Mouse (Mus musculus): ENCODE results near the gene Bbx. TPM values are rescaled to one million over a fixed set of nuclear protein-coding genes. Genes with fewer than 3 reads are reported as not detected.

Gene Bbx
- polyA plus RNA-seq, 1 experiment = 4.6 TPM

DNA sequence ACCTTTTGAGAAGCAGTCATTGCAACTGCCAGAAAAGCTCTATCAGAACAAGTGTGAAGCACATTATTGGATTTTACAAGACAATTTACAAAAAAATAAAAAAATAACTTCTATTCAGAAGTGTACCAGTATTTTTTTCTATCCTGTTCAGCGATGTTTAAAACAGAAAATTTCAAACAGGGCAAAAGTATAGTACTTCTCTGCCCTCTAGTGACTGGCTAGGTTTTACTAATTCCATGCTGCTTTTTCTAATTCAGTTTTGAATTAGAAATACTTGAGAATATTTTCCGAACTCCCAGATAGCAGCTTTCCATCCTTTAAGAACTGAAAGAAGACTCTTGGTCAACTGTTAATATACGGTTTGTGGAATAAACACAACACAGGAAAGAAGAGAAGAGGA lies 110.8 kb downstream of the Bbx start:
- Histone ChIP-seq H3K27me3 (ENCODE audit: control insufficient read depth, insufficient read depth, insufficient read length) (no peaks in the 10 kb centered on the region), H3K4me2 (ENCODE audit: low read depth) (no peak overlapping the region), H3K36me3 (ENCODE audit: control insufficient read depth, insufficient read depth) (no peaks in the 10 kb centered on the region), H3K4me3 (no peak overlapping the region), H3ac (ENCODE audit: control insufficient read depth, insufficient read length) (no peak overlapping the region), H3K79me2 (ENCODE audit: control insufficient read depth, insufficient read depth) (no peaks in the 10 kb centered on the region)
- no peak for TF ChIP-seq POLR2AphosphoS2 (IDR thresholded peaks at IDR 0.05; ENCODE audit: insufficient read length, low read depth)
- TF ChIP-seq CEBPB (IDR thresholded peaks at IDR 0.05; ENCODE audit: insufficient read depth, poor library complexity, severe bottlenecking) = no peak
- TF ChIP-seq TCF3 (IDR thresholded peaks at IDR 0.05; ENCODE audit: insufficient read length, low read depth) = no peak
- no peak for TF ChIP-seq MYOD1 (IDR thresholded peaks at IDR 0.05; ENCODE audit: control insufficient read depth in 1 of 3, insufficient read length in 2 of 3, low read depth in 2 of 3)
- no peak for TF ChIP-seq MAX (IDR thresholded peaks at IDR 0.05; ENCODE audit: low read depth)
- no peak for TF ChIP-seq TCF12 (IDR thresholded peaks at IDR 0.05; ENCODE audit: insufficient read depth, poor library complexity, severe bottlenecking)
- no peak for TF ChIP-seq POLR2A (IDR thresholded peaks at IDR 0.05; ENCODE audit: insufficient read length, low read depth)
- no peak for TF ChIP-seq MYOG (IDR thresholded peaks at IDR 0.05; ENCODE audit: control insufficient read depth in 1 of 3, insufficient read depth in 1 of 3, insufficient read length in 2 of 3, low read depth in 2 of 3)
- TF ChIP-seq E2F4 (IDR thresholded peaks at IDR 0.05; ENCODE audit: insufficient read depth) = no peak
- no peak for TF ChIP-seq REST (IDR thresholded peaks at IDR 0.05; ENCODE audit: insufficient read depth, insufficient read length)
- TF ChIP-seq USF1 (IDR thresholded peaks at IDR 0.05; ENCODE audit: low read depth) = no peak

DNA sequence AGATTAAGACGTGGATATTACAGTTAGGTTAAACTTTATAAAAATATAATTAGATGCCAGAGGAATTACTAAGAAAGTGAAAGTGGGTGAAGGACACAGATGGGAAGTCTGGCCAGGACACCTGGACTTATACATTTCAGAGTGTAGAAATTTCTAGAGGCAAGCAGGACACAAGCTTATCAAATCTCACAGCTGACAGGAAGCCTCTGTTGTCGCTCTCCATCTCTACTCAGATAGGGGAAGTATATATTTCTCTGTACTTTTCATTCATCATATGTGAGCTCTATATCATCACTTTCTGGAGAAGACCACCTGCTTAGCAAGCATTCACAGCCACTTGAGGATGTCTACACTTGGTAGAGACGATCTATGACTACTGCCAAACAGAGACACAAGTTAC lies 113.9 kb downstream of the Bbx start:
- H3K27me3 ChIP-seq (ENCODE audit: control insufficient read depth, insufficient read depth, insufficient read length) = no peaks in the 10 kb centered on the region
- no peaks in the 10 kb centered on the region for H3K79me2 ChIP-seq (ENCODE audit: control insufficient read depth, insufficient read depth)
- H3K36me3 ChIP-seq (ENCODE audit: control insufficient read depth, insufficient read depth) = no peaks in the 10 kb centered on the region
- no peak overlapping the region for H3K4me3 ChIP-seq
- TF ChIP-seq POLR2AphosphoS2 (IDR thresholded peaks at IDR 0.05; ENCODE audit: insufficient read length, low read depth) (no peak), MYOG (IDR thresholded peaks at IDR 0.05; ENCODE audit: control insufficient read depth in 1 of 3, insufficient read depth in 1 of 3, insufficient read length in 2 of 3, low read depth in 2 of 3) (no peak), CEBPB (IDR thresholded peaks at IDR 0.05; ENCODE audit: insufficient read depth, poor library complexity, severe bottlenecking) (no peak), TCF3 (IDR thresholded peaks at IDR 0.05; ENCODE audit: insufficient read length, low read depth) (no peak), E2F4 (IDR thresholded peaks at IDR 0.05; ENCODE audit: insufficient read depth) (no peak), SRF (IDR thresholded peaks at IDR 0.05; ENCODE audit: control insufficient read depth, insufficient read length, low read depth) (no peak), MAX (IDR thresholded peaks at IDR 0.05; ENCODE audit: low read depth) (no peak), USF1 (IDR thresholded peaks at IDR 0.05; ENCODE audit: low read depth) (no peak), REST (IDR thresholded peaks at IDR 0.05; ENCODE audit: insufficient read depth, insufficient read length) (no peak), MYOD1 (IDR thresholded peaks at IDR 0.05; ENCODE audit: control insufficient read depth in 1 of 3, insufficient read length in 2 of 3, low read depth in 2 of 3) (no peak), TCF12 (IDR thresholded peaks at IDR 0.05; ENCODE audit: insufficient read depth, poor library complexity, severe bottlenecking) (no peak), POLR2A (IDR thresholded peaks at IDR 0.05; ENCODE audit: insufficient read length, low read depth) (no peak)
- no peak overlapping the region for H3K4me2 ChIP-seq (ENCODE audit: low read depth)
- no peak overlapping the region for H3ac ChIP-seq (ENCODE audit: control insufficient read depth, insufficient read length)

GRCm38 (mm10) chr16:50315349-50315969 lies 116.7 kb downstream of the Bbx start:
- Histone ChIP-seq H3K36me3 (ENCODE audit: control insufficient read depth, insufficient read depth) (no peaks in the 10 kb centered on the region), H3K4me2 (ENCODE audit: low read depth) (no peak overlapping the region), H3K79me2 (ENCODE audit: control insufficient read depth, insufficient read depth) (no peaks in the 10 kb centered on the region), H3ac (ENCODE audit: control insufficient read depth, insufficient read length) (no peak overlapping the region), H3K4me3 (no peak overlapping the region), H3K27me3 (ENCODE audit: control insufficient read depth, insufficient read depth, insufficient read length) (no peaks in the 10 kb centered on the region)
- TF ChIP-seq E2F4 (IDR thresholded peaks at IDR 0.05; ENCODE audit: insufficient read depth) = no peak
- no peak for TF ChIP-seq CEBPB (IDR thresholded peaks at IDR 0.05; ENCODE audit: insufficient read depth, poor library complexity, severe bottlenecking)
- no peak for TF ChIP-seq TCF12 (IDR thresholded peaks at IDR 0.05; ENCODE audit: insufficient read depth, poor library complexity, severe bottlenecking)
- no peak for TF ChIP-seq POLR2A (IDR thresholded peaks at IDR 0.05; ENCODE audit: insufficient read length, low read depth)
- no peak for TF ChIP-seq USF1 (IDR thresholded peaks at IDR 0.05; ENCODE audit: low read depth)
- TF ChIP-seq REST (IDR thresholded peaks at IDR 0.05; ENCODE audit: insufficient read depth, insufficient read length) = no peak
- TF ChIP-seq MYOG (IDR thresholded peaks at IDR 0.05; ENCODE audit: control insufficient read depth in 1 of 3, insufficient read depth in 1 of 3, insufficient read length in 2 of 3, low read depth in 2 of 3) = no peak
- no peak for TF ChIP-seq MYOD1 (IDR thresholded peaks at IDR 0.05; ENCODE audit: control insufficient read depth in 1 of 3, insufficient read length in 2 of 3, low read depth in 2 of 3)
- TF ChIP-seq TCF3 (IDR thresholded peaks at IDR 0.05; ENCODE audit: insufficient read length, low read depth) = no peak
- TF ChIP-seq MAX (IDR thresholded peaks at IDR 0.05; ENCODE audit: low read depth) = no peak

GRCm38 (mm10) chr16:50311588-50311987 lies 120.6 kb downstream of the Bbx start:
- H3K36me3 ChIP-seq (ENCODE audit: control insufficient read depth, insufficient read depth) = no peaks in the 10 kb centered on the region
- no peak overlapping the region for H3ac ChIP-seq (ENCODE audit: control insufficient read depth, insufficient read length)
- no peak overlapping the region for H3K4me2 ChIP-seq (ENCODE audit: low read depth)
- H3K4me3 ChIP-seq = no peak overlapping the region
- no peaks in the 10 kb centered on the region for H3K79me2 ChIP-seq (ENCODE audit: control insufficient read depth, insufficient read depth)
- TF ChIP-seq MYOG (IDR thresholded peaks at IDR 0.05; ENCODE audit: control insufficient read depth in 1 of 3, insufficient read depth in 1 of 3, insufficient read length in 2 of 3, low read depth in 2 of 3) (no peak), SRF (IDR thresholded peaks at IDR 0.05; ENCODE audit: control insufficient read depth, insufficient read length, low read depth) (no peak), TCF3 (IDR thresholded peaks at IDR 0.05; ENCODE audit: insufficient read length, low read depth) (no peak), MAX (IDR thresholded peaks at IDR 0.05; ENCODE audit: low read depth) (no peak), USF1 (IDR thresholded peaks at IDR 0.05; ENCODE audit: low read depth) (no peak), MYOD1 (IDR thresholded peaks at IDR 0.05; ENCODE audit: control insufficient read depth in 1 of 3, insufficient read length in 2 of 3, low read depth in 2 of 3) (no peak), REST (IDR thresholded peaks at IDR 0.05; ENCODE audit: insufficient read depth, insufficient read length) (no peak), E2F4 (IDR thresholded peaks at IDR 0.05; ENCODE audit: insufficient read depth) (no peak), TCF12 (IDR thresholded peaks at IDR 0.05; ENCODE audit: insufficient read depth, poor library complexity, severe bottlenecking) (no peak), CEBPB (IDR thresholded peaks at IDR 0.05; ENCODE audit: insufficient read depth, poor library complexity, severe bottlenecking) (no peak), POLR2AphosphoS2 (IDR thresholded peaks at IDR 0.05; ENCODE audit: insufficient read length, low read depth) (no peak), POLR2A (IDR thresholded peaks at IDR 0.05; ENCODE audit: insufficient read length, low read depth) (no peak)
- H3K27me3 ChIP-seq (ENCODE audit: control insufficient read depth, insufficient read depth, insufficient read length) = no peaks in the 10 kb centered on the region
